Mouse (Mus musculus) heart, embryonic 10.5 days (tissue): ENCODE results near the gene Zfp217. TPM values are rescaled to one million over a fixed set of nuclear protein-coding genes. Genes with fewer than 3 reads are reported as not detected.
A peak's percentile ranks its signal among the peaks of the same experiment; 100 is the strongest.

Experiments used
- DNase-seq: peaks from one replicate; pipeline ENCODE4 v3.0.0-alpha.2; 2017; ENCODE audit warnings: low spot score
- H3K27ac ChIP-seq: fragments of 300-500 bp; sonication (generic); 2 replicates; pipeline ENCODE4 v1.5.1; 2016; ENCODE audit warnings: mild to moderate bottlenecking
- H3K27me3 ChIP-seq: fragments of 300-500 bp; sonication (generic); 2 replicates; pipeline ENCODE4 v1.6.1; 2016; ENCODE audit warnings: mild to moderate bottlenecking; ENCODE audit not compliant: poor library complexity, insufficient read depth, severe bottlenecking
- H3K36me3 ChIP-seq: fragments of 300-500 bp; sonication (generic); 2 replicates; pipeline ENCODE4 v1.6.1; 2016; ENCODE audit warnings: mild to moderate bottlenecking, moderate library complexity
- H3K4me1 ChIP-seq: fragments of 300-500 bp; sonication (generic); 2 replicates; pipeline ENCODE4 v1.6.1; 2016; ENCODE audit warnings: mild to moderate bottlenecking
- H3K4me3 ChIP-seq: fragments of 300-500 bp; sonication (generic); 2 replicates; pipeline ENCODE4 v1.5.1; 2016; ENCODE audit warnings: mild to moderate bottlenecking, moderate library complexity
- H3K9me3 ChIP-seq: fragments of 300-500 bp; sonication (generic); 2 replicates; pipeline ENCODE4 v1.6.1; 2016; ENCODE audit warnings: mild to moderate bottlenecking, moderate library complexity
- WGBS: fragments of 180-500 bp; shearing (Covaris S2); methylation state at CpG from one replicate; pipeline ENCODE4 v1.1.7; 2016; 5-methylcytosine and 5-hydroxymethylcytosine counted together
- polyA plus RNA-seq: library from polyadenylated mRNA; unstranded; fragments of >200 nt; fragmentation: Nextera tagmentation; extraction: Ambion mirVana; gene quantifications from 2 replicates; pipeline ENCODE4 v1.2.1, GENCODE M21; 2016

The Zfp217 gene
- polyA plus RNA-seq, 1 experiment from 2014 or later = 3.7 TPM

DNA sequence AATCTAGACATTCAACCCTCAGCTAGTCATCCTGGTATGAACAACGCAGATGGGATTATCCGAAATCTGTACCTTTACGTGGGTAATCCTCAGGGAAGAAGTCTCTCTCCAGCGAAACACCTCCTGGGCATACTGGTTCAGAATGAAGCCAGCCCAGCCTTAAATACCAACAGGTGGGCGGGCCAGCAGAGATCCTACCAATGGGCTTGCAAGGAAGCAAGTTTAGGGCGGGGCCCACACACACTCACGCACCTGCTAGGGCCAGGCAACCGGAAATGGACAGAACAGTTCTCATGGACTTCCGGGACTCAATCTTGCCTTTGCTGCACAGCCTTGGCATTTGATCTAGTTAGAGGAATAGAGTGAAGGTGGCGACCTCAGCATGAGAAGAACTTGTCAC is 5.4 kb downstream of the Zfp217 start:
- Histone ChIP-seq H3K9me3 (no peaks in the 10 kb centered on the region), H3K27ac (no peak overlapping the region), H3K36me3 (no peaks in the 10 kb centered on the region), H3K4me1 (peaks cover 3% of the 10 kb centered on the region), H3K27me3 (no peaks in the 10 kb centered on the region), H3K4me3 (no peak overlapping the region)
- WGBS = 84% methylated on average over 10 of the region's 10 CpGs
- peak; percentile 52 for DNase-seq

DNA sequence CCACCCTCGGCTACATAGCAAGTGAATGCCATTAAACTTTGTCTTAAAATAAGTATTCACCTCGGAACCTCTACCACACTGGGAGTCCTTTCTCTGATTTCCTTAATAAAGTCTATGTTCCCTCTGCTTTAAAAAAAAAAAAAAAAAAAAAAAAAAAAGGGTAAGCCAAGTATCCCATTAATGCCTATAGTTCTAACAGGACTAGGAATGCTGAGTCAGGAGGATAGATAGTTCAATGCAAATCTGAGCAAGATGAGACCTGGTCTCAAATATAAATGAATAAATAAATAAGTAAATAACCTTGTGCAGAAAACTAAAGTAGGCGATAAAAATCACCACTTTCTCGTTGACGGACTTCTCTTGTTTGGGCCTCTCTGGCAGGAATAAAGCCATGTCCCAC is 6.4 kb downstream of the Zfp217 start:
- no peak for DNase-seq
- Histone ChIP-seq H3K4me1 (no peaks in the 10 kb centered on the region; the same call in 1 of the 2 replicates), H3K9me3 (no peaks in the 10 kb centered on the region), H3K27ac (no peak overlapping the region), H3K4me3 (no peak overlapping the region), H3K27me3 (no peaks in the 10 kb centered on the region), H3K36me3 (no peaks in the 10 kb centered on the region)
- WGBS = 89% methylated on average over 5 of the region's 5 CpGs

DNA sequence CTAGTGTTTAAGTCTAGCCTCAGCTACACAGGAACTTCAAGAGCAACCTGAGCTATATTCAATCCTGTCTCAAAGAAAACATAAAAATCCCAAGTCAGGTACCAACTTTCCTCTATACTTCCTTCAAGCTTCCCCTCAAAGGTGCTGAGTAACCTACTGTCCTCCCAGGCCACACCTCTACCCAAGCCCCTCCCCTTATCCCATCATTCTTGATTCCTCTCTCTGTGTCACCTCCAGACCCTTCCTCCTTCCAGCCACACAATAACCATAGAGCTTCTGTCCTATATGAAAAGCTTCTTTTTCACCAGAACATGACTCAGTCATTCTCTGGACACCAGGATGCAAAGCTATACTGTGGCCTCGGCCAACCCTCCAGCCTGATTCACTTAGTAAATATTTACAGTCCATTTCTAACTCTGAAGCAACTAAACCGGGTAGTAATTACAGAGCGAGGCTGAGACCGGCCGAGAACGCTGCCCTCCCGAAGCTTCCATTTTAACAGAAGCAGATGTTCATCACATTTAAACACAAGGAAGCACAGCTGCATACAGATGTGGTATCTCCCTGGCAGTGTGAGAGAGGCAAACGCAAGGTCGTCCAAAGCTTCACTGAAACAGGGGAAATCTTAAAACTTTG is 8.4 kb downstream of the Zfp217 start:
- WGBS = 73% methylated on average over 9 of the region's 9 CpGs
- Histone ChIP-seq H3K27ac (no peak overlapping the region), H3K36me3 (no peaks in the 10 kb centered on the region), H3K4me3 (no peak overlapping the region), H3K4me1 (peaks cover 4% of the 10 kb centered on the region; the same call in 1 of the 2 replicates), H3K9me3 (no peaks in the 10 kb centered on the region), H3K27me3 (no peaks in the 10 kb centered on the region)
- no peak for DNase-seq

DNA sequence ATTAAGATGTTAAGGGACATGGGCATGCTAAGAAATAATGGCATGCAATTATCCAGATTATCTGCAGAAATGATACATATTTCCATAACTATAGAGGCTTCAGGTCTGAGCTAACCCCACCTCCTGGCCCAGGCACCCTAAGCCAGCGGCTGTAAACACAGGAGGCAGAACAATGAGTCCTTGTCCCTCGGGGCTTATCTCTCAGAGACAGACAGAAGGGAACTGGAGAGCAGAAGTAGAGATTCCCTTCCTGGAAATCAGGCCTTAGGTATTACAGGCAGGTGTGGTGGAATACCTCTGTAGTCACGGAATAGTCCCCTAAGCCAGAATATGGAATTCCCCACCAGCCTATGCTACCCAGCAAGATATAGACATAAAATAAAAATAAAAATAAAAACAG is 11.0 kb downstream of the Zfp217 start:
- DNase-seq = no peak
- Histone ChIP-seq H3K4me1 (peaks cover 20% of the 10 kb centered on the region), H3K4me3 (no peak overlapping the region), H3K36me3 (no peaks in the 10 kb centered on the region), H3K9me3 (no peaks in the 10 kb centered on the region), H3K27ac (no peak overlapping the region), H3K27me3 (no peaks in the 10 kb centered on the region)
- WGBS = 36% methylated on average over 3 of the region's 3 CpGs

DNA sequence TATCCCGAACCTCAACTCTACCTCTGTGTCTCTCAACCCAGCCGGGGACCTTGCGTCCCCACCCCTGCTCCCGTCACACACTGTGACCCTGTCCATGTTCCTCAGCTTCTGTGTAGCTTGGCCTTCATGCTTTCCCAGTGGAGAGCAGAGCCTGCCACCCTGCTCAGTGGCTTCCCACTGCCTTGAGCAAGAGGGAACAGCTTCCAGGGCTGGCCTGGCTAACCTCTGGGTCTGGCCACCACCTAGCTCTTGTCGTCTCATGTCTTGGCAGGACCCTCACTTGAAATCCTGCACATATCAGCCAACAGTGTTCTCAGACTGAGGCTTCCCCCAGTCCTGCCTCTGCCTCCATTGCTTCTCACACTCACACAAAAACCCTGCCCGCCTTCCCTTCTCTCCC is 12.1 kb downstream of the Zfp217 start:
- 76% methylated on average over 6 of the region's 6 CpGs for WGBS
- Histone ChIP-seq H3K27me3 (no peaks in the 10 kb centered on the region), H3K36me3 (no peaks in the 10 kb centered on the region), H3K9me3 (no peaks in the 10 kb centered on the region), H3K27ac (peak overlapping the region; percentile 42; the same call in 1 of the 2 replicates), H3K4me1 (peaks cover 24% of the 10 kb centered on the region), H3K4me3 (no peak overlapping the region)
- no peak for DNase-seq

DNA sequence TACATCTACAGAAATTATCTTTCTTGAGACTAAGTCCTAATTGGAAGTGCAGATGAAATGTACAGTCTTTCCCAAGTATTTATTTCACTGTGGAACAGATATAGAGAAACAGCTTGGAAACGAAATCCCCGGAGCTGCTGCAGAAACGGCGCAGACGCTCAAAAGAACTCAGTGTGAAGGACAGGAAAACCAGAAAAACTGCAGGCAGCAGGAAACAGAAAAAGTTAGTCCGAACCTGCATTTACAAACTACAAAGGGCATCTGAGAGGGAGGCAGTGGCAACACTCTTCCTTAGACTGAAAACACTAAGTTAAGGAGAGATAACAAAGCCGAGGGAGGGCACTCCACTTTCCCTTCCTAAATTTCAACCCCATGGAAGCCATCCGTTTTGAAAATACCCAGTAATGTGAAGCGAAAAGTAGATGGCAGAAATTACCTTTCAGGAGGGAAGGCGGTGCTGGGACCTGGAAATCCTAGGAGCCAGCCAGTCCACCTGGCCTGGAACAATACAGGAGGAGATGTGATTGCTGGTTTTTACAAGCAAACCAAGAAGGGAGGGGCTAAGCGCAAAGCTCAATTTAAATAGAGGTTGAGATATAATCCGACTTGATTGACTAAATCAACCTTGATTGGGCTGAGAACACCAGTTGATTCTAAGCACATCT is 13.7 kb downstream of the Zfp217 start:
- H3K9me3 ChIP-seq = no peaks in the 10 kb centered on the region
- H3K27me3 ChIP-seq = no peaks in the 10 kb centered on the region
- 12% methylated on average over 12 of the region's 12 CpGs for WGBS
- H3K27ac ChIP-seq = peak overlapping the region; percentile 92
- no peaks in the 10 kb centered on the region for H3K36me3 ChIP-seq
- DNase-seq = peak; percentile 68
- H3K4me3 ChIP-seq = peak overlapping the region; percentile 94
- peaks cover 27% of the 10 kb centered on the region for H3K4me1 ChIP-seq

DNA sequence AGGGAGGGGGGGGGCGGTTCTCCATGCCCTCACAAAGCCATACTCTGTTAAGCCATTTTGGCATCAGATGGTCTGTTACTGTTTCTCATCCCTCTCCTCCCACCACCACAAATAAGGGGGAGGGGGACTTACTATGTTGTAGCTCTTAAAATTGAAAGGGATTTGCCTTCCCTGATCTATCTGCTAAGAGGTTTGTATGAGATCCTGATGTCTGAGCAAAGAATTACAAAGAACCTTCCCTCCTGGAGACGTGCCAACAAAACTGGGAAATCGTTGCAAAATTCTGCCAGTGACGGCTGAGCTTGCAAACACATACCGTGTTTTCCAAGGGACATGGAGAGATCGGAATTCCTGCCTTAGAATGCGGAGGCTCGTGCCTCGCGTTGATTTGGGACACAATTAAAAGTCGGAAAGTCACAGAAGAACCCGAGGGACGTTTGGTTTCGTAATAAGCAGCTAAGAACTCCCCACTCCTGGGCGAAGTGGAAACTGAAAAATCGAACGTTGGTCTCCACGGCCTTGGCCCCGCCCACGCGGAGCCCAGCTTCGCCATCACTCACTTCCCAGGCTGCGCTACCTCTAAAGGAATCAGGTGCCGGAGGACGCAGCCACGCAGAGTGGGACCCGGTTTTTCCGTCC is 14.7 kb downstream of the Zfp217 start:
- Histone ChIP-seq H3K36me3 (no peaks in the 10 kb centered on the region), H3K27me3 (no peaks in the 10 kb centered on the region), H3K9me3 (no peaks in the 10 kb centered on the region), H3K27ac (peak overlapping the region; percentile 92), H3K4me1 (peaks cover 37% of the 10 kb centered on the region), H3K4me3 (peak overlapping the region; percentile 94)
- peak; percentile 82 for DNase-seq
- under 1% methylated on average over 27 of the region's 28 CpGs for WGBS

DNA sequence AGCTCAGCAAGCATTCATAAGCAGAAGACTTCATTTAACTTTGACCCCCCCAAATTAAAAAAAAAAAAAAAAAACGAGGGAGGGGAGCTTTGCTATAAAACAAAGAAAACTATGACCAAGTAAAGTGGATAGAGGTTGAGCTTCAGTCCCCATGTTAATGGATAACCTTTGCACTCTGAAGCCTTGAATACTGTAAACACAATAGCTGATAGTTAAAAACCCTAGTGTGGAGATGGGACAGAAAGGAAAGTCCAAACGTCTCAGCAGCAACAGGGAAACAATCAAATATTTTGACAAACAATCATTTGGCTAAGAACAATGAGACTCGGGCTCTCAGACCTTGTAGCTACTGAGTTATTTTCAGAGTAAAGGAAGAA is 15.2 kb downstream of the Zfp217 start:
- WGBS = 0% methylated on average over 3 of the region's 3 CpGs
- Histone ChIP-seq H3K27ac (peak overlapping the region; percentile 92), H3K4me3 (peak overlapping the region; percentile 94), H3K27me3 (no peaks in the 10 kb centered on the region), H3K4me1 (peaks cover 42% of the 10 kb centered on the region), H3K36me3 (no peaks in the 10 kb centered on the region), H3K9me3 (no peaks in the 10 kb centered on the region)
- DNase-seq = no peak

DNA sequence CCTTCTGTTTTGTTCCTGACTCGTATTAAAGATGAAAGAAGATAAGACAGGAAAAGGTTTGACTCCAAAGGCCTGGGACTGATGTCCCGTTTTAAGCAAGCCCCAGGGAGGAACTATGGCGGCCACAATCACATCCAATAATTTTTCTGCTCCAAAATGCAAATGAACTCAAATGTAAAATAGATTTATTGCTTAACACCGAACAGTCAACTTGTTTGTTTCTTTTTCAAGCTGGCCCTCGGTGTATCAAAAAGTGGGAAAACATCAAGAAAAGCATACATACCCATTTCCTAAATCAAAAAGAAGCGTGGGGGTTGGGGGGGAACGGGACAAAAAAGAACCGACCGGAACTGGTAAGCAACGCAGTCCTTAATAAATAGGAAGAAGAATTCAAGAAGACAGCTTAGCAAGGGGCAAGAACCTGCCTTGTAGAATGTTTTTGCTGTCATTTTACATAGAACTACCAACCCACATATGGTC is 15.9 kb downstream of the Zfp217 start:
- Histone ChIP-seq H3K36me3 (no peaks in the 10 kb centered on the region), H3K27ac (peak overlapping the region; percentile 100), H3K9me3 (no peaks in the 10 kb centered on the region), H3K4me1 (peaks cover 49% of the 10 kb centered on the region), H3K27me3 (no peaks in the 10 kb centered on the region), H3K4me3 (peak overlapping the region; percentile 94)
- no peak for DNase-seq
- WGBS = 11% methylated on average over 10 of the region's 10 CpGs

DNA sequence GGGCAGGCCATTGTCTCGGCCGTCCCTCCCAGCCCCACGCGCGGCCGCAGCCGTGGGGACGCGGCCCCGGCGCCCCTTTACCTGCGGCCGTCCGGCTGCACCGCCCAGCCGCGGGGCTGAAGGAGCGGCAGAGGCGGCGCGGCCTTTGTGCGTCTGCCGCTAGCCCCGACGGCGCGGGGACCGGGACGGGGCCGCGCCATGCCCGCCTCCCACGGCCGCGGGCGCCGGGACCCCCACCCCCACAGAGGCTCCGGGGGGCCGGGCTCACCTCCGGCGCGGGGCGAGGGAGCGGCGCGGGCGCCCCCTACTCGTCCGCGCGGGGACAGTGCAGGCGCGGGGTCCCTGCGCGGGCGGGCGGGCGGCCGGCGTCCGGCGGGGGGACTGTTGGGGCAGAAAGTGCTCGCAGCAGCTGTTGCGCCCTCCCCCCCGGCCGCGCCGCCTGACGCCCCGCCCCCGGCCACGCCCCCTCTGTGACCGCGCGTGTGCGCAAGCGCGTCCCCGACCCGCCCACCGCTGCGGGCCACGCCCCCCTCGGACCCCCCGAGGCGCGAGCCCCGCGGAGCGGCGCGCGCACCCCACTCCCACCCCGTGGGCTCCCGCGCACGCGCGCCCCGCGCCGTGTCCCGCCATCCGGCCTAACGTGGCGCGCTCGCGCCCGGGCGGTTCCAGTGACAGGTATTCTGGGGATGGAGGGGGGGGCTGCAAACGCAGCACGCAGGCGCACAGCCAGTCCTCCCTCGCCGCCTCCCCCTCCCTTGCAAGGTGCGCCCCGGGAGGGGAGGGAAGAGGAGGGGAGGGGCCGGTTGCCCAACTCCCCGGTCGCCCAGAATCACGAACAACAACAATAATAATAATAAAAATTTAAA is 16.9 kb downstream of the Zfp217 start:
- H3K4me1 ChIP-seq = peaks cover 53% of the 10 kb centered on the region

DNA sequence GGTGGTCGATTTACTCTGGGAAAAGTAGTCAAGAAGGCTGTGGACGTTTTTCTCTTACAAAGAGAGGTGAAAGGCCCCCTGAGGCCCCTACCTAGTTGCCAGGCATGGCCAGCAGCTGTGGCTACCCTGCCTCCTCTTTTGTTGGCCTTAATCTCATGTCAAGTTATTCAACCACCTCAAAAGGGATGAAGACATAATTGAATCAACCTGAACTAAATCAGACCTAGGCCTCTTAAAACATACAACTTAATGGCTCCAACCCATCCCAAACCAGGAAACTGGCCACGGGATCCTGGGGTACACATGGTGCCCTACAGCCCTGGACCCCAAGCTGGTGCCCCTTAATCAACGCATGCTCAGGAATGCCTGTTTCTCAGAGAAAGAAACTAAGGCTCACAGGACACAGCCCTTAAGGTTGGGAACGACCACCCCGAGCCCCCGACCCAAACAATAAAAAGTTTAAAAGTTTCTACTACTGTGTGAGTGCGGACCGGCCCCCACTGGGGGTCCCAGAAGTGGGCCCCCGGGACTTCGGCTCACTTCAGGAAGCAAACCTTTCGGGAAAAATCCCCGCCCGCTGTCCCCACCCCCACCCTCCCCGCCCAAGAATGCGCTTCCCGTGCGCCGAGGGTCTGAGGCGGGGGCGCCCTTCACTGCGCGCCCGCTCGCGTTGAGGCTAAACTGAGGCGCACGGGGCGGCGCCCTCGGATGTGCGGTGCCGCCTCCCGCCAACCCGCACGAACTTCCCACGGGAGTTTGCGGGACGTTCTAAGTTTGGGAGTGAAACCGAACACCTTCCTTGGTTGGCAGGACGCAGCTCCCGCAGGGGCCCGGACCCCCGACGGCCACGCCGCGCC is 17.8 kb downstream of the Zfp217 start:
- H3K27ac ChIP-seq = peak overlapping the region; percentile 100
- no peaks in the 10 kb centered on the region; the same call in 1 of the 2 replicates for H3K36me3 ChIP-seq
- under 1% methylated on average over 48 of the region's 48 CpGs for WGBS
- H3K9me3 ChIP-seq = no peaks in the 10 kb centered on the region
- no peaks in the 10 kb centered on the region for H3K27me3 ChIP-seq
- peak overlapping the region; percentile 94 for H3K4me3 ChIP-seq
- DNase-seq = no peak
- peaks cover 60% of the 10 kb centered on the region for H3K4me1 ChIP-seq

More for the DNA sequence above, 16.9 kb downstream of the Zfp217 start:
- no peaks in the 10 kb centered on the region for H3K9me3 ChIP-seq
- H3K36me3 ChIP-seq = no peaks in the 10 kb centered on the region; the same call in 1 of the 2 replicates
- DNase-seq = peak; percentile 92
- H3K4me3 ChIP-seq = peak overlapping the region; percentile 94
- H3K27me3 ChIP-seq = no peaks in the 10 kb centered on the region
- WGBS = under 1% methylated on average over 85 of the region's 122 CpGs
- H3K27ac ChIP-seq = peak overlapping the region; percentile 100
